Comparison of ENCODE assay signal across 7 mouse cellular contexts in the genomic region with DNA sequence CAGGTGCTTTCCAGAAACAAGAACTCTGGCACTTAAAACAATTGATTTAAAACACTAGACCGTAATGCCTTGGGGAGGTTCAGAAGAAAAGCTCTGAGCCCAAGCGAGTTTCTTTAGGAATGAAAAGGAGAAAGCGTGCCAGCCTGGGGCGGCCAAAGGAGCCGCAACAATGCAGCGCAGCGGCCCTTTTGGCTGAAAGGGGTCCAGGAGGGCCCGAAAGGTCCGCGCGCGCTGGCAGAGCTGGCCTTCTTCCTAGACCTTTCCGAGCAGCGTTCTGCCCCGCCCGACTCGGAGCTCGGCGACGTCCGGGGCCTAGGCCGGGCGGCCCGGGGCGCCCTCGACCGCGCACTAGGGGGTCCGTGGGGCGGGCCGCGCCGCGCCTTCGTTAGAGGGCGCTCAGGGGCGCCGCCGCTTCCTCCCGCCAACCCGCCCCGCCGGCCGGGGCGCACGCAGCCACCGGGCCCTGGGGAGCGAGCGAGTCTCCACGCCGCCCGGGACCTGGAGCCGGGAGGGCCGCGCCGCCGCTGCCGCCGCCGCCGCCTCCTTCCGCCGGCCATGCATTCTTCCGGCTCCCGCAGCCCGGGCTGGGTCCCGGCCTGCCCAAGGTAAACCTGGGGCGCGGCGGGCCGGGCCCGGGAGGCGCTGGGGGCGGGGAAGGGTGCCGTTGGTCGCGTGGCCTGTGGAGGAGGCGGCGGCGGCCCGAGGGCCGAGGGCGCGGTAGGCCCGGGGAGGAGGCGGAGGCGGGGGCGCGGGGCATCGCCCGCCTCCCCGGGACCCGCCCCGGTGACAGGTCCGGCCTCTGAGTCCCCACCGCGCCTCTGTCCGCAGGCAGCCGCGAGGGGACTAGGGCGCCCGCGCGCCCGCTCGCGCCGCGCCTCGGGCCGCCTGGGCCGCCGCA. TPM values are rescaled to one million over a fixed set of nuclear protein-coding genes. Genes with fewer than 3 reads are reported as not detected.
A peak's percentile ranks its signal among the peaks of the same experiment; 100 is the strongest.
DNase-seq lines count a peak whose midpoint lies in the region; ATAC-seq and TF ChIP-seq lines count a peak whose summit lies in the region.

A gene (plus strand): TSS at position 234 of the 898 bp plus-strand sequence.

- H3K9me3 ChIP-seq in embryonic facial prominence, embryonic 12.5 days: no peaks in the 10 kb centered on the region
- no peaks in the 10 kb centered on the region for H3K9me3 ChIP-seq in limb, embryonic 14.5 days (ENCODE audit: control insufficient read depth, low read length)
- no peaks in the 10 kb centered on the region for H3K9me3 ChIP-seq in midbrain, embryonic 15.5 days

- H3K4me2 ChIP-seq in embryonic facial prominence, embryonic 12.5 days (replicated peaks): peak within 1 kb of the TSS; percentile 85
- H3K4me2 ChIP-seq in limb, embryonic 14.5 days (replicated peaks; ENCODE audit: low read depth, low read length, severe bottlenecking): peak within 1 kb of the TSS; percentile 80
- H3K4me2 ChIP-seq in midbrain, embryonic 15.5 days: peak within 1 kb of the TSS; percentile 62

- 0 out of 2 replicates have a peak, but pooled peaks have one; percentile 19 for TF ChIP-seq POLR2A in limb, embryonic 14.5 days (IDR thresholded peaks at IDR 0.05; ENCODE audit: borderline replicate concordance, extremely low read depth, insufficient read depth, insufficient read length)
- no peak; the same call in 1 of the 2 replicates for TF ChIP-seq POLR2A in spleen, adult 2 months (IDR thresholded peaks at IDR 0.05; ENCODE audit: low read depth, low read length)

- H3K9ac ChIP-seq in embryonic facial prominence, embryonic 12.5 days: peak within 1 kb of the TSS; percentile 97
- peak within 1 kb of the TSS; percentile 98 for H3K9ac ChIP-seq in limb, embryonic 14.5 days (ENCODE audit: low read depth, low read length, severe bottlenecking)
- peak within 1 kb of the TSS; percentile 96 for H3K9ac ChIP-seq in midbrain, embryonic 15.5 days

- peaks cover 12% of the 10 kb centered on the region for H3K36me3 ChIP-seq in embryonic facial prominence, embryonic 12.5 days
- H3K36me3 ChIP-seq in limb, embryonic 14.5 days (ENCODE audit: control insufficient read depth, insufficient read depth, low read length): peaks cover 18% of the 10 kb centered on the region
- H3K36me3 ChIP-seq in midbrain, embryonic 15.5 days (replicated peaks): no peaks in the 10 kb centered on the region
- H3K36me3 ChIP-seq in spleen, adult 2 months (ENCODE audit: control insufficient read depth, insufficient read depth, low read length): no peaks in the 10 kb centered on the region

- under 1% methylated on average over 77 of the region's 113 CpGs for WGBS in embryonic facial prominence, embryonic 12.5 days
- 0% methylated on average over 23 of the region's 113 CpGs for WGBS in limb, embryonic 14.5 days
- WGBS in midbrain, embryonic 15.5 days: under 1% methylated on average over 98 of the region's 113 CpGs
- WGBS in spleen, adult 2 months: under 1% methylated on average over 78 of the region's 113 CpGs

- peak; percentile 88 for ATAC-seq in embryonic facial prominence, embryonic 12.5 days (ENCODE audit: insufficient number of reproducible peaks, insufficient read depth, low FRiP score, low TSS enrichment)
- peak; percentile 82 for ATAC-seq in limb, embryonic 14.5 days (ENCODE audit: low FRiP score, low read depth)
- peak; percentile 78 for ATAC-seq in midbrain, embryonic 15.5 days (replicated peaks)

- TF ChIP-seq CTCF in spleen, adult 2 months (IDR thresholded peaks at IDR 0.05; ENCODE audit: extremely low read depth, insufficient read depth, insufficient read length, insufficient replicate concordance): no peak

- no peaks in the 10 kb centered on the region for H3K27me3 ChIP-seq in embryonic facial prominence, embryonic 12.5 days
- H3K27me3 ChIP-seq in limb, embryonic 14.5 days (ENCODE audit: control insufficient read depth, insufficient read depth, low read length): no peaks in the 10 kb centered on the region
- H3K27me3 ChIP-seq in midbrain, embryonic 15.5 days (replicated peaks): no peaks in the 10 kb centered on the region
- H3K27me3 ChIP-seq in spleen, adult 2 months (ENCODE audit: control insufficient read depth, insufficient read depth, low read length): no peaks in the 10 kb centered on the region

- H3K4me3 ChIP-seq in embryonic facial prominence, embryonic 12.5 days: peak within 1 kb of the TSS; percentile 93
- H3K4me3 ChIP-seq in limb, embryonic 14.5 days (replicated peaks; ENCODE audit: low read length): peak within 1 kb of the TSS; percentile 62
- H3K4me3 ChIP-seq in midbrain, embryonic 15.5 days: peak within 1 kb of the TSS; percentile 73
- H3K4me3 ChIP-seq in spleen, adult 2 months (ENCODE audit: extremely low read depth, insufficient read depth, insufficient read length): peak within 1 kb of the TSS; percentile 93

- peaks cover 19% of the 10 kb centered on the region; the same call in 1 of the 2 replicates for H3K4me1 ChIP-seq in embryonic facial prominence, embryonic 12.5 days
- peaks cover 8% of the 10 kb centered on the region; the same call in 1 of the 2 replicates for H3K4me1 ChIP-seq in limb, embryonic 14.5 days (ENCODE audit: control insufficient read depth, insufficient read depth, low read length)
- peaks cover 34% of the 10 kb centered on the region for H3K4me1 ChIP-seq in midbrain, embryonic 15.5 days
- peaks cover 12% of the 10 kb centered on the region for H3K4me1 ChIP-seq in spleen, adult 2 months (ENCODE audit: control insufficient read depth, insufficient read depth, insufficient read length)

- peak within 1 kb of the TSS; percentile 95 for H3K27ac ChIP-seq in embryonic facial prominence, embryonic 12.5 days
- peak within 1 kb of the TSS; percentile 95 for H3K27ac ChIP-seq in limb, embryonic 14.5 days (replicated peaks; ENCODE audit: low read depth, low read length)
- peak within 1 kb of the TSS; percentile 93 for H3K27ac ChIP-seq in midbrain, embryonic 15.5 days
- H3K27ac ChIP-seq in spleen, adult 2 months (ENCODE audit: insufficient read depth, low read length): peak within 1 kb of the TSS; percentile 99

- DNase-seq in adrenal gland, postnatal 25 days: peak; percentile 91
- DNase-seq in heart, adult 8-10 months (ENCODE audit: low spot score): peak; percentile 68
- peak; percentile 87 for DNase-seq in kidney, adult 8-10 months
- peak; percentile 49 for DNase-seq in limb, embryonic 14.5 days (ENCODE audit: low spot score)
- DNase-seq in spleen, adult 2 months (ENCODE audit: low read depth in 1 of 2, low spot score in 2 of 2): peak in 1 of 2 experiments; percentile 82

RNA-seq across cellular contexts. Expression of the gene that starts here (rescaled TPM):
- 63.5 and 90.0 TPM in 2 replicates for total RNA-seq in adrenal gland, postnatal 25 days (2021)
- 37.2 and 40.3 TPM in 2 replicates for polyA plus RNA-seq in embryonic facial prominence, embryonic 12.5 days (2016; fragmentation: Nextera tagmentation; extraction: Ambion mirVana)
- 100 to 1,000 TPM; 105 to 121 (median 111) TPM for total RNA-seq in heart, adult 8-10 months (2022)
- polyA plus RNA-seq in limb, embryonic 14.5 days (2012; rRNA removed): 24.7 and 24.8 TPM in 2 replicates
- 39.9 and 45.4 TPM in 2 replicates for polyA plus RNA-seq in limb, embryonic 14.5 days (2014; fragmentation: Nextera tagmentation; extraction: Ambion mirVana)
- 39.8 and 40.1 TPM in 2 replicates for polyA plus RNA-seq in midbrain, embryonic 15.5 days (2015; fragmentation: Nextera tagmentation; extraction: Ambion mirVana)
- polyA plus RNA-seq in spleen, adult 2 months (2012; rRNA removed): 9.2 and 13.8 TPM in 2 replicates
